Mouse (Mus musculus) olfactory bulb, adult 2 months (tissue): ENCODE results near the gene Lrrn4cl. TPM values are rescaled to one million over a fixed set of nuclear protein-coding genes. Genes with fewer than 3 reads are reported as not detected.

Source experiments
- H3K27ac ChIP-seq: fragments of 200-500 bp; 2 replicates; pipeline ENCODE4 v1.5.1; 2012; ENCODE audit warnings: low read depth, low read length; ENCODE audit not compliant: insufficient read depth
- H3K4me1 ChIP-seq: fragments of 200-500 bp; 2 replicates; pipeline ENCODE4 v1.6.1; 2012; ENCODE audit warnings: low read length; ENCODE audit not compliant: control insufficient read depth, insufficient read depth
- H3K4me3 ChIP-seq: fragments of 200-500 bp; 2 replicates; pipeline ENCODE4 v1.5.1; 2012; ENCODE audit warnings: mild to moderate bottlenecking, low read depth, low read length, moderate library complexity; ENCODE audit not compliant: insufficient read depth
- CTCF ChIP-seq: fragments of 200-500 bp; IDR thresholded peaks from 2 replicates; pipeline ENCODE4 v1.5.1; 2012; ENCODE audit warnings: low read depth, mild to moderate bottlenecking, low read length, moderate library complexity; ENCODE audit not compliant: insufficient read depth
- POLR2A ChIP-seq: fragments of 200-500 bp; IDR thresholded peaks from 2 replicates; pipeline ENCODE4 v1.6.1; 2012; ENCODE audit warnings: mild to moderate bottlenecking, low read depth, low read length, moderate library complexity; ENCODE audit not compliant: insufficient read depth
- WGBS: fragments of 180-500 bp; shearing (Covaris S2); methylation state at CpG from one replicate; pipeline ENCODE4 v1.1.7; 2018; 5-methylcytosine and 5-hydroxymethylcytosine counted together
- polyA plus RNA-seq: library from polyadenylated mRNA; stranded (reverse); fragments of >200 nt; gene quantifications from 2 replicates; pipeline ENCODE4 v1.2.4, GENCODE M21; 2012; ENCODE audit warnings: low replicate concordance; ENCODE audit not compliant: missing spikeins, insufficient read depth, insufficient read length

The Lrrn4cl gene
- polyA plus RNA-seq, 1 experiment = not detected

DNA sequence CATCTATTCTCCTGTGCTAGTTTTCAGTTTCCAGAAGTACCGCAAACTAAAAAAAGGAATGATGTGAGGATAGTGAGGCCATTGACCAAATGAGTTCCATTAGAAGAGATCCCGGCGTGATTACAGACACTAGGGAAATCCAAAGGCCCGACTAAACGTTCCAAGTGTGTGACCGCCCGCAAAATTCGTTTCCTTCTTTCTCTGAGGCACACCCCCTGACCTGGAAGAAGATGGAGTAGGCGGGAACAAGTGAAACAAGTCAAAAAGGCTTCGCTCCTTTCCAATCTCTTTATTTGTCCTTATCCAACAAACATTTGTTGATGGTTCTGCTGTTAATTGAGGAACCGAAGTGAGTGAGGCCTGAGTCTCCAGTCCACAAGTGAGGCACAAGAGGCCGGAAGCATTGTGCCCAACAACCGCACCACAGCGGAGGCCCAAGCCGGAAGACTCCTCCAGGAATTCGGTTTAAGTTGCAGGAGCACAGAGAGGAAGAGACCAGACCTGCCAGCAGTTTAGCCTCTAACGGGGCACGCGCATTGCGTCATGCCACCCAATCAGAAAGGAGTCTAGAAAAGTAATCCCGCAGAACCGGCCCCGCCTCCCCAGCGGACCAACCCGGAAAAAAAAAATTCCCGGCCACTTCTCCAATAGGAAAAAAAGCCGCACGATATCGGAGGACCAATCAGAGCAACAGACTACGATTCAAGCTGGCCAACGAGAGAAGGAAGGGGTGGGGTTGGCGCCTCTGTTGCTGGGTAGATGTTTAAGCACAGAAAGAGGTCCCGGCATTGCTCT lies 31.6 kb upstream of the Lrrn4cl start, which contains the start of gene Ttc9c:
Ttc9c (minus strand) TSS at position 533 of the 795 bp plus-strand sequence.
- Histone ChIP-seq H3K4me3 (peak within 1 kb of the TSS; percentile 84), H3K4me1 (peaks cover 2% of the 10 kb centered on the region; the same call in 1 of the 2 replicates), H3K27ac (peak within 1 kb of the TSS; percentile 99)
- under 1% methylated on average over 33 of the region's 33 CpGs for WGBS
- TF ChIP-seq POLR2A (peak; percentile 52; the same call in 1 of the 2 replicates), CTCF (no peak)

DNA sequence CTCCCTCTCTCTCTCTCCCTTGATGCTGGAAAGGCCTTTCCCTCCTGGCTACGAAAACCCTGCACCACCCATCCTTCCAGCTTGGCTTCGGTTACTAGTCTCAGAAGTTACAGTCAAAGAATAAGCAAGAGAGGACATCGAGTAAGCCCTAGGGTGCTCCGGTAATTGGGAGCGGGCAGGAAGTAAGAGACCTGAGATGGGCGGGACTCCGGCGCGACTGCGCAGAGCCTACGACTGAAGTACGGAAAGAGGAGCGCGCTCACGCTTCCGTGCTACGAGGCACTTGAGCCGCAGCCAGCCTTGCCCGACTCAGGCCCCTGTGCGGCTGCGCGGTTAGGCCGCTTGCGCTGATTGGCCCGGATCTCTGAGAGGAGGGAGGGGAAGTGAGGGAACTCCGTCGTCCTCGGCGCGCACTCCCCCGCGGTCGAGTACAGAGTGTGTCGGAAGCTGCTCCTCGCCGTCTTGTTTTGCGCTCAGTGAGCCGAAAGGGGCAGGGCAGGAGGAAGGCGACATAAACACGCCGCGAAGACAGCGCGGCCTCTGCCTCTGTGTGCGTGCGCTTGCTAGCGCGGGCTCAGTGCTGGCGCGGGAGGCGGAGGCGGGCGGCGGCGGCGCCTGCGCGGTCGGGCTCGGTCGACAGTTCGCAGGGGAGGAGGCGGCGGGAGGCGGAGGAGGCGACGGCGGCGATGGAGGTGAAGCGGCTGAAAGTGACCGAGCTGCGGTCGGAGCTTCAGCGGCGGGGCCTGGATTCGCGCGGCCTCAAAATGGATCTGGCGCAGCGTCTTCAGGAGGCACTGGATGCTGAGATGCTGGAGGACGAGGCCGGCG lies 30.8 kb upstream of the Lrrn4cl start, which contains the start of gene Hnrnpul2:
Hnrnpul2 (plus strand) TSS at position 415 of the 828 bp plus-strand sequence.
- under 1% methylated on average over 83 of the region's 83 CpGs for WGBS
- TF ChIP-seq POLR2A (peak; percentile 95), CTCF (no peak)
- Histone ChIP-seq H3K27ac (peak within 1 kb of the TSS; percentile 99), H3K4me3 (peak within 1 kb of the TSS; percentile 84), H3K4me1 (peaks cover 2% of the 10 kb centered on the region; the same call in 1 of the 2 replicates)

- WGBS = 1% methylated on average over 48 of the region's 48 CpGs
- Histone ChIP-seq H3K4me3 (peak overlapping the region; percentile 84), H3K4me1 (peaks cover 2% of the 10 kb centered on the region; the same call in 1 of the 2 replicates), H3K27ac (peak overlapping the region; percentile 99)
- TF ChIP-seq POLR2A (no peak), CTCF (no peak)
These were observed 30.1 kb upstream of the Lrrn4cl start for GRCm38 (mm10) chr19:8820424-8820956.

GRCm38 (mm10) chr19:8821146-8821545 lies 29.4 kb upstream of the Lrrn4cl start:
- under 1% methylated on average over 7 of the region's 7 CpGs for WGBS
- Histone ChIP-seq H3K4me3 (peak overlapping the region; percentile 84), H3K27ac (no peak overlapping the region; the same call in 1 of the 2 replicates)

GRCm38 (mm10) chr19:8822696-8823095 lies 27.9 kb upstream of the Lrrn4cl start:
- 22% methylated on average over 8 of the region's 8 CpGs for WGBS
- H3K27ac ChIP-seq = no peak overlapping the region
- H3K4me1 ChIP-seq = peaks cover 1% of the 10 kb centered on the region; the same call in 1 of the 2 replicates
- TF ChIP-seq POLR2A = no peak
- TF ChIP-seq CTCF = no peak
- peak overlapping the region; percentile 31; the same call in 1 of the 2 replicates for H3K4me3 ChIP-seq

More at GRCm38 (mm10) chr19:8821146-8821545, 29.4 kb upstream of the Lrrn4cl start:
- peaks cover 2% of the 10 kb centered on the region; the same call in 1 of the 2 replicates for H3K4me1 ChIP-seq
- TF ChIP-seq CTCF (no peak), POLR2A (no peak)

DNA sequence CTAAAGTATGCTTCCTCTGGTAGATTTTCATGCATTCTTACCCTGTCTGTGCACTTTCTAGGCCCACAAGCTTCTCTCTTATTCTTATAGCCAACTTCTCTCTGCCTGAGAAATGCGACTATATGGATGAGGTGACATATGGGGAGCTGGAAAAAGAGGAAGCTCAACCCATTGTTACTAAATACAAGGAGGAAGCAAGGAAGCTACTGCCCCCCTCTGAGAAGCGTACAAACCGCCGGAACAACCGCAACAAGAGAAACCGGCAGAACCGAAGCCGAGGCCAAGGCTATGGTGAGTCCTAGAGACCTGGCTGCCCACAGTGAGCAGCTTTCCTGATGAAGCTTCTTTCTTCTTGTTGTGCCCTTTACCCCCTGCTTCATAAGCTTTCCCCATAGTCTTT lies 20.9 kb upstream of the Lrrn4cl start, which contains the start of gene AC129217.1:
AC129217.1 (plus strand) TSS at position 114 of the 400 bp plus-strand sequence.
- no peak for TF ChIP-seq POLR2A
- WGBS = 73% methylated on average over 8 of the region's 8 CpGs
- no peak within 1 kb of the TSS for H3K27ac ChIP-seq

GRCm38 (mm10) chr19:8830664-8831063 lies 19.9 kb upstream of the Lrrn4cl start:
- Histone ChIP-seq H3K27ac (peak overlapping the region; percentile 66; the same call in 1 of the 2 replicates), H3K4me3 (no peak overlapping the region), H3K4me1 (peaks cover 6% of the 10 kb centered on the region)
- 30% methylated on average over 8 of the region's 8 CpGs for WGBS
- no peak for TF ChIP-seq CTCF

More for the DNA sequence above, 20.9 kb upstream of the Lrrn4cl start, which contains the start of gene AC129217.1:
- H3K4me3 ChIP-seq = no peak within 1 kb of the TSS
- peaks cover 6% of the 10 kb centered on the region for H3K4me1 ChIP-seq

- Histone ChIP-seq H3K4me1 (peaks cover 6% of the 10 kb centered on the region), H3K27ac (peak overlapping the region; percentile 29; the same call in 1 of the 2 replicates), H3K4me3 (no peak overlapping the region)
- TF ChIP-seq CTCF = no peak
- TF ChIP-seq POLR2A = no peak
- 54% methylated on average over 11 of the region's 11 CpGs for WGBS
These were observed 19.3 kb upstream of the Lrrn4cl start for GRCm38 (mm10) chr19:8831262-8831661.
